Mouse (Mus musculus): ENCODE results near the gene Atp6v0e.

Atp6v0e gene

DNA sequence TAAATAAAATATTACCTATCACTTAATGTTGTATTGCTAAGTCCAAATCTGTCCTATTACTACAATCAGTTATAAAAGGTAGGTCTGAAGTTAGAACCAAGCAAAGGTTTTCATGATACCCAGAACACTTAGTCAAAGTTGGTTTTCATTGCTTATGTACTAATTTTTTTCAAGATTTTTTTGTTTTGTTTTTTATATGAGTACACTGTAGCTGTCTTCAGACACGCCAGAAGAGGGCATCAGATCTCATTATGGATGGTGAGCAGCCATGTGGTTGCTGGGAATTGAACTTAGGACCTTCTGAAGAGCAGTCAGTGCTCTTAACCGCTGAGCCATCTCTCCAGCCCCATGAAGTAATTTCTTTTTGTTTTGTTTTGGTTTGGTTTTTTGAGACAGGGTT, 54.8 kb downstream of the Atp6v0e start:
- no peak for DNase-seq (ENCODE audit: low spot score in 2 of 2)

DNA sequence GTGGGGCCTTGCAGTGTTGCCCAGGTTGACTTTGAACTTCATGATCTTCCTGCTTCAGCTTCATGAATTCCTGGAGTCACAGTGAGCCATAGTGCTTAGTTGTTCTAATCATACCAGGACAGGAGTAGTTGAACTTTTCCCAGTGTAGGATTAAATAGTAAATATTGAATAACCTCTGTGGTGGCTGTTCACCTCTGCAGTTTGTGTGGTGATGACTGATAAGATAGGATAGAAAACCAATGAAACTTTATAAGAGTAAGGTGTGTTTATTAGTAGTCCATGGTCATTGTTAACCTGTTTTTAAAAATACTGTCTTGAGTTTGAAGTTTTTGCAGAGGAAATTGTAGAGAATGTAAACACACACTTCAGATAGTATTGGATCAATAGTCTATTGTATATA, 56.4 kb downstream of the Atp6v0e start:
- no peak for DNase-seq (ENCODE audit: low spot score in 2 of 2)

DNA sequence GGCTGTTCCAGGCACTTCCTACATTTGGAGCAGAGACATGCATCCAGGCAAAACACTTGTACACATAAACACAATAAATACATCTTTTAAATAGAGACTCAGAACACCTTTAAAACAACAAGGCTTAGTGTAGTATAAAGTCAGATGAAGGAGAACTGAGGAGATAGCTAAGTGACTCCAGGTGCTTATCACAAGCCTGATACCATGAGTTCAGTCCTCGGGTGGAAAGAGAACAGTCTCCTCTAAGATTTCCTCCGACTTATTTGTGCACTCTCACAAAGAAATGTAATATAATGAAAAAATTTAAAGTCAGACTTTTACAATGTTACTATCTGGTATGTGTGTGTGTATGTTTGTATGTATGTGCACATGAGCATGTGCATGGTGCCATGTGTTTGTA, 58.8 kb downstream of the Atp6v0e start:
- DNase-seq (ENCODE audit: low spot score in 2 of 2): no peak

DNA sequence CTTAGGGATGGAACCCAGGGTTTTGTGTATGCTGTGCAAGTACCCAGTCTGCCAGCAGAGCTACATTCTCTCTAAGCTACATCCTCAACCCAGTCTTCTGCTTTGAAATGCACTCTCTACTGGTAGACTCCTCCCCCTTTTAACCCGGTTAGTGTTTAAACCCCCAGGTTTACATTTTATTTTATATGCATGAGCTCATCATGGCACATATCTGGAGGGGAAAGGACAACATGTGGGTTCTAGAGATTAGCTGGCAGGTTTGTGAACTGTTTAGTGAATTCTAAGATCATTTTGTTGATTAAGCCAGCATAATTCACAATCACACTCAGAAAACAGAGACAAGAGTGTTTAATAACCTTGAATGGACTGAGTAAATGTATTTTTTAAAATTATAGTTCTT, 61.8 kb downstream of the Atp6v0e start:
- no peak for DNase-seq (ENCODE audit: low spot score in 2 of 2)

DNA sequence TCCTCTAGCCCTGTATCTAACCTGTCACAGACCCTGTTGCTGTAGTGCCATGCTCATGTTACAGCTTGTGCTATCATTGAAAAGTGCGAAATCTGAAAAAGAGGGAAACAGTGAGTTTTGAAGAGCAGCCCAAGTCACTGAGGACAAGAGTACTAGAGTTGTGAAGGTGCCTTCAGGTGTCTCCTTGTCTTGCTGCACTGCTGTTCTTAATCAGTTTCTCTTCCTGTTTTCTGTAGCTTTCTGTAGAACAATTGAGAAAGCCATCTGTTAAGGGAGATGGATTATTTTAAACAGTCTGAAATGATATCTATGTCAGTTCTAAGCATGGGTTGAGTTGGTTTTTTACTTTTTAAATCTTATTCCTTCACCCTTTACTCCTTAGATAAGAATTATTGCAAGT, 63.6 kb downstream of the Atp6v0e start:
- no peak for DNase-seq (ENCODE audit: low spot score in 2 of 2)

DNA sequence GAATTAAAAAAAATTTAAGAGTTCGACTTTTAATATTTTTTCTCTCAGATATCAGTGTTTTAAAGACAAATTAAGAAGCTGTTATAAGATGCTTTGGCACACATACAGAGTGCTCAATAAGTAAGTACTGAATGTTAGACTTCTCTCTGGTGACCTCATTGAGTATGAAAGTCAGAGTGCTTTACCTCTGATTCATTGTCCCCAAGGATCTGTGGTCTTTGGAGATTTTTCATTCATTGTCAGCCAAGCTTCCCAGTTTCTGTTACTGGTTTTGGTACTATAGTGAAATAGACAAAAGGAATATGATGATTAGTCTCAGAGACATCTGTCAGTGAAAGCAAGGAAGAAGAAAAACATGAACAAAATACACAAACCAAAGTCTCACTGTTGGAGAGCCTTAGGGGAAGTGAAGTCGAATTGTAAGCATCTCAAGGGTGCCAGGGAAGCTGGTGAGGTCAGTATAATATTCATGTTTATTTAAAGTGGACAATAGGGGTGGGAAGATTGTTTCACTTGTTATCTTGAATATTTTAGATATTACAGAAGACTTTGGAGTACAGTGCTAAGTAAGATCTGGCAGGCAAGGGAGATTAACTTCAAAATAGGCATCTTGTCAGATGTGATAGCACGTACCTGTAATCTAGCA, 64.2 kb downstream of the Atp6v0e start:
- DNase-seq (ENCODE audit: low spot score in 2 of 2): no peak

DNA sequence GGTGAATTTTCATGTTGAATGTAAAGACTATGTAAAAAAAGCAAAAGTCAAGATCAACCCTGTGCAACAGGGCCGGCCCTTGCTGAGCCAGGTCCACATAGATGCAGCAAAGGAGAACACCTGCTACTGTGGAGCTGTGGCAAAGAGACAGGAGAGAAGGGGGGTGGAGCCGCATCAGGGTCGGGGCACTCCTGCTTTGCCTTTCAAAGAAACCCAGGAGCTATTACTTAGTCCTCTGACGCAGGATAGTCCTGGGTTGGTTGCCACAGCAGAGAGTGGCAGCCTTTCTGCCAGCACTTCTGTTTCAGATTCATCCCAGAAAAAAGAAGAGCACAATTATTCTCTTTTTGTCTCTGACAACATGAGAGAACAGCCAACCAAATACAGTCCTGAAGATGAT, 79.5 kb downstream of the Atp6v0e start:
- DNase-seq (ENCODE audit: low spot score in 2 of 2): no peak

DNA sequence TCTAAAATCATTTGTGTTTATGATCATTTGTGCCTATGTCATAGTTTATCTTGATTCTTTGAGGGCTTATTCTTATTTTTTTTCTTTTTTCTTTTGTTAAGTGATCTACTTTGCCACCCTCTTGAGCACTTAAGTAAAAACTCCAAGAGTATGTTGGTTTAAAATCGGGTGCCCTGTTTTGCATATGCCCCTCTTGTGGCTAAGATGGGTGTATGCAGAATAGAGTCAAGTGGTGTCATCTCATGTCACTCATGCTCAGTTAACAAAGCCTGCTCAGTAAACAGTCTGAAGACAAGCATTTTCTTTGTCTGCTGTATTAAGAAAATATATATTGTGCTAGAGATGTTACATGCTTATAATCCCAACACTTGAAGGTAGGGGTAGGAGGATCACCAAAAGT, 80.3 kb downstream of the Atp6v0e start:
- no peak for DNase-seq (ENCODE audit: low spot score in 2 of 2)
